Mouse (Mus musculus) brown adipose tissue, adult 24 weeks (tissue): ENCODE data around the gene Ppfibp1. TPM values are rescaled to one million over a fixed set of nuclear protein-coding genes. Genes with fewer than 3 reads are reported as not detected.
"Not testable (repeated sequence)": the region's sequence is repeated elsewhere in the genome, so short reads cannot be mapped to it uniquely, and the experiment has no call there.

Experiments
- H3K27ac ChIP-seq: fragments of 200-500 bp; replicated peaks from 2 replicates; pipeline ENCODE4 v1.5.1; 2012; ENCODE audit warnings: low read depth, mild to moderate bottlenecking, low read length
- H3K4me1 ChIP-seq: fragments of 200-500 bp; 2 replicates; pipeline ENCODE4 v1.6.1; 2012; ENCODE audit warnings: low read length, mixed read lengths; ENCODE audit not compliant: control insufficient read depth, insufficient read depth, insufficient read length
- H3K4me3 ChIP-seq: fragments of 200-500 bp; 2 replicates; pipeline ENCODE4 v1.5.1; 2012; ENCODE audit warnings: low read depth, mild to moderate bottlenecking, low read length, moderate library complexity; ENCODE audit not compliant: insufficient read depth
- polyA plus RNA-seq: library from polyadenylated mRNA; stranded (reverse); fragments of >200 nt; gene quantifications from 2 replicates; pipeline ENCODE4 v1.2.4, GENCODE M21; 2012; ENCODE audit not compliant: missing spikeins, insufficient read depth, insufficient read length

Gene Ppfibp1
- polyA plus RNA-seq = 23.7 and 25.4 TPM in 2 replicates

GRCm38 (mm10) chr6:146887958-146888659 lies at the start of gene Ppfibp1:
Ppfibp1 (plus strand) TSS chr6:146888487.
- Histone ChIP-seq H3K27ac (peak within 1 kb of the TSS; percentile 91), H3K4me1 (peaks cover 14% of the 10 kb centered on the region), H3K4me3 (peak within 1 kb of the TSS; percentile 95)

DNA sequence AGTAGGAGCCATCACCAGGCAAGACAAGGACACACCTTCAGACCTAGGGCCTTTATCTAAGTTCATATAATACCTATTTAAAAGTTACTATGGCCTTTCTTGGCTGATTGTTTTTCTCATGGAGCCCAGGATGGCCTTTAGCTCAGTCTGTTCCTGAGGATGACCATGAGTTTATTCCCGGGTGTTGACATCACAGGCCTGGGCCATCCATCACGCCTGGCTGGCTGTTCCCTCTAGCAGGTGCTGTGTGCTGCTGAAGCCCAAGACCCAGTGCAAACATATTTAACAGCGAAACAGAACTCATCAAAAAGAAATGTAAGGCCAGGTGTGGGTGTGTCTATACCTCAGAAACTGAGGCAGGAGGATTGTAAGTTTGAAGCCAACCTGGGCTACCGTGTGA lies 49.4 kb upstream of the Ppfibp1 start:
- Histone ChIP-seq H3K4me3 (no peak overlapping the region), H3K27ac (no peak overlapping the region), H3K4me1 (peaks cover 6% of the 10 kb centered on the region; the same call in 1 of the 2 replicates)

- Histone ChIP-seq H3K4me3 (no peak overlapping the region), H3K27ac (no peak overlapping the region), H3K4me1 (peaks cover 3% of the 10 kb centered on the region; the same call in 1 of the 2 replicates)
Observed at GRCm38 (mm10) chr6:146844867-146845266, 43.4 kb upstream of the Ppfibp1 start.

GRCm38 (mm10) chr6:146845347-146845746 lies 42.9 kb upstream of the Ppfibp1 start:
- no peaks in the 10 kb centered on the region for H3K4me1 ChIP-seq
- no peak overlapping the region for H3K27ac ChIP-seq
- H3K4me3 ChIP-seq = no peak overlapping the region

DNA sequence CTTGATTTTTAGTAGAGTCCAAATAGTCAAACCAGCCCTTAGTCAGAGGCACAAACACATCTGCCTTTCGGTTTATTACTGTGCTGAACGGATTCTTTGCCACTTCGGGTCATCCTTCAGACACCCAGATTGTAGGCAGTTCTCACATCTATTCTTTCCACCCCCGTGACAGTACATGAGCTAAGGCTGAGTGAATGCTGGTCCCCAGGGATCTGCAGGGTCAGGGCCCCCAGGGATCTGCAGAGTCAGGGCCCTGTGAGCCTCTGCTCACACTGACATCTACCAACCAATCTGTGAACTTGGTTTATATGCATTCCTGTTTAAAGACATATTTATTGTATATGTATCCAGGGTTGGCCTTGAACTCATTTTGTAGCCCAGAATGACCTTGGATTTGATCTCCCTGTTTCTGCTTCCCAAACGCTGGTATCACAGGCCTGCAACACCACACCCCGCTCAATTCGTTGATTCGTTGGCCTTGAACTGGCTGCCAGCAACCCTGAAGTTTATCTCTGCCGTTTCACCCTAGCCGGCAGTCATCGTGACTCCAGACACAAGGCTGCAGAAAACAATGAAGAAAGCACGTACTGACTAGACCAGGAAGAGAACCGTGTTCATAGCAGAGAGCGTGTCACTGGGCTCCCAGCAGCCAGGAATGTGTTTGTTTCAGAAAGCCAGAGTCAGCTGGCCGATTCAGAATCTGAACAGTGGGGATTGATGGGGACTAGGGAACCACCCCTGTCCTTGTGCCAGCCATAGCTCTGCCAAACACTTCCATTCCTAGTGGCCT lies 42.1 kb upstream of the Ppfibp1 start:
- no peak overlapping the region for H3K4me3 ChIP-seq
- no peak overlapping the region for H3K27ac ChIP-seq
- H3K4me1 ChIP-seq = no peaks in the 10 kb centered on the region

DNA sequence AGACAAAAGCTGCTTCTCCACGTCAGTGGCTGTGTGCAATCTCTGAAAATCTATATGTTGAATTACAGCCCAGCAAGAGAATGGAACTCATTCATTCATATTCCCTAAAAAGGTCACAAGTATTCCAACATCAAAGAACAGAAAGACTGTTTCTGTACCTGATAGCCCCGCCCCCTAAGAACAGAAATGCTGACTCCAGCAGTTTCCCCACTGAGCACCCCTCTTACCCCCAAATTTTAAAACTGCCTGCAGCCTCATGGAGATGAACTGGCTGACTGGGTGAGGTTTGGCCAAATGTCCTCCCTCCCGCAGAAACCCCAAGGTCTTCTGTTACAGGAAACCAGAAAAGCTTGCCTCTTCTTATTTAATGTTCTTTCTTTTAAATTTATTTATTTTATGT lies 40.9 kb upstream of the Ppfibp1 start:
- no peak overlapping the region for H3K4me3 ChIP-seq

DNA sequence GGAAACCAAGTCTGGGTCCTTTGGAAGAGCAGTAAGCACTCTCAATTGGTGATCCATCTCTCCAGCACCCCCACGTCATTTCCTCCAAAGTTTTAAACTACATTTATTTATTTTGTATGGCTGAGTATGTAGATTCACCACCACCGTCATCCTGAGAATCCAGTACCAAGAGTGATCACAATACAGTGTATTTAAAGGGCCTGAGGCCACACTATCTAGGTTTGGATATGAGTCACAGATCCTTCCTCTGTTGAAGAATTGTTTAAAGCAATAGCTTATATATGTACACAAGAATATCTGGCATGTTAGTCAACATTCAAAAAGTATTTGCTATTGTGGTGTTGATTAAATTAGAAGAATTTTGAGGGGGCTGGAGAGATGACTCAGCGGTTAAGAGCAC lies 40.0 kb upstream of the Ppfibp1 start:
- Histone ChIP-seq H3K27ac (no peak overlapping the region), H3K4me3 (no peak overlapping the region), H3K4me1 (no peaks in the 10 kb centered on the region)

More for the DNA sequence above, 40.9 kb upstream of the Ppfibp1 start:
- Histone ChIP-seq H3K4me1 (no peaks in the 10 kb centered on the region), H3K27ac (no peak overlapping the region)

DNA sequence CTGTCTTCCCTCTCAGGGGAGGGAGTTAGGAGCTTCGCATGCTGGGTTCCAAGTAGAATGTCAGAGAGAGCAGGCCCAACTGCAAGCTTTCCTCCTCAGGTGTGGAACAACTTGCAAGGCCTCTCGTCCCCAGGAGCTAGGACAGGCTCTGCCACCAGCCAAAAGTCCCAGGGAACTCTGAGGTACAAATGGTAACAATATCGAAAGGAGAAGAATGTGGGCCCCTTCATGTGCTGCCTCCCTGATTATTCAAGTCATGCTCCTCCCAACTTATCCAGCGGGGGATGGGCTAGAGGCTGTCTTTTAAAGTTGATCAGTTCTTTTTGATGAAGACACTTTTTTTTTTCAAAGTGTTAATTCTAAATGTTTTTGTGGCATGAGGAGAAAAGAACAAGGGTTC lies 38.2 kb upstream of the Ppfibp1 start, which contains the start of gene Smco2:
Gene Smco2 (plus strand): TSS at position 55 of the 400 bp plus-strand sequence.
- Histone ChIP-seq H3K27ac (no peak within 1 kb of the TSS), H3K4me3 (no peak within 1 kb of the TSS), H3K4me1 (no peaks in the 10 kb centered on the region)

GRCm38 (mm10) chr6:146851916-146852315 lies 36.4 kb upstream of the Ppfibp1 start:
- no peaks in the 10 kb centered on the region for H3K4me1 ChIP-seq
- no peak overlapping the region for H3K4me3 ChIP-seq
- H3K27ac ChIP-seq = no peak overlapping the region

- Histone ChIP-seq H3K27ac (no peak overlapping the region), H3K4me3 (no peak overlapping the region), H3K4me1 (no peaks in the 10 kb centered on the region)
Observed at GRCm38 (mm10) chr6:146852739-146853138, 35.5 kb upstream of the Ppfibp1 start.

DNA sequence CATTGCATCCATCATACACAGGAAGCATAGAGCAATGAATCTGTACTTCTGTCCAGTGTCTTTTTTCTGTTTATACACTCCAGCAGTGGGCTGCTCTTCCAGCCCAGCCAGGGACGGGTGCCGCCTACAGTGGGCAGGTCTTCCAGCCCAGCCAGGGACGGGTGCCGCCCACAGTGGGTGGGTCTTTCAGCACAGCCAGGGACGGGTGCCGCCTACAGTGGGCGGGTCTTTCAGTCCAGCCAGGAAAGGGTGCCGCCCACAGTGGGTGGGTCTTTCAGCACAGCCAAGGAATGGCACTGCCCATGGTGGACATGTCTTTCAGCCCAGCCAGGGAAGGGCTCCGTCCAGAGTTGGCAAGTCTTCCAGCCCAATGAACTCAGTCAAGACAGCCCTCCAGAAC lies 33.1 kb upstream of the Ppfibp1 start:
- Histone ChIP-seq H3K27ac (no peak overlapping the region), H3K4me3 (no peak overlapping the region), H3K4me1 (no peaks in the 10 kb centered on the region)

DNA sequence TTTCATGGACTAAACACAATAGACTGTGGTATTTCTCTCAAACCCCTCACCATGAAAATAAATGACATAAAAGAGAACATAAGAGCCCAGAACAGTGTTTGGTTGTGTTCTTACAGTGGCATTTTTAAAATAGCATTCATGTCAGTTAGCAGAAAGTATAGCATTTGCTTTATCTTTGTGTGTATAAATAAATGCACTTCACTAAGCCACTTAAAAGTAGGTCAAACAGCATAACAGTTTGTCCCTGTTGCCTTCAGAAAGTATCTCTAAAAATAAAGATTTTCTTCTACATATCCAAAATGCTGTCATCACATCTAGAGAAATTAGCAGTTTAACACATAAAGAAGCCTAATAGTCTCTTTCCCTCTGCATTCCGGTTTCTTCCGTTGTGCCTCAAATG lies 30.9 kb upstream of the Ppfibp1 start:
- H3K27ac ChIP-seq = no peak overlapping the region
- no peaks in the 10 kb centered on the region for H3K4me1 ChIP-seq
- H3K4me3 ChIP-seq = no peak overlapping the region

- no peak overlapping the region for H3K4me3 ChIP-seq
- H3K4me1 ChIP-seq = no peaks in the 10 kb centered on the region
- H3K27ac ChIP-seq = no peak overlapping the region
Observed at GRCm38 (mm10) chr6:146863154-146863553, 25.1 kb upstream of the Ppfibp1 start.

GRCm38 (mm10) chr6:146864370-146864769 lies 23.9 kb upstream of the Ppfibp1 start:
- not testable (repeated sequence) for H3K4me1 ChIP-seq, H3K27ac ChIP-seq, H3K4me3 ChIP-seq

DNA sequence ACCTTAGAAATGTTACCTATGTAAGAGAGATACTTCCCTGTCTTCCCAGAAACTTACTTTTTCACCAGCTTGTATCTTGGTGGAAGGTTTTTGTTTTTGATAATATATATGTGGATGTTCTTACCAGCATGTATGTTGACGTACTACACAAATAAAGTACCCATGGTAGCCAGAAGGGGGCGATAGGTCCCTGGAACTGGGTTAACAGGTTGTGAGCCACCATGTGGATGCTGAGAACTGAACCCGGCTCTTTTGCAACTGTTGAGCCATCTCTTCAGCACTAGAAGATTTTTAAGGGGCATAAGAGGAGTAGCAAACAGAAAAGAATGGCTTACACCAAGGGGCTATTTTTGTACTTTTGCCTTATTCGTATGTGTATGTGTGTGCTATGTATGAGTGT lies 22.6 kb upstream of the Ppfibp1 start:
- Histone ChIP-seq H3K4me1 (no peaks in the 10 kb centered on the region), H3K27ac (no peak overlapping the region), H3K4me3 (no peak overlapping the region)

DNA sequence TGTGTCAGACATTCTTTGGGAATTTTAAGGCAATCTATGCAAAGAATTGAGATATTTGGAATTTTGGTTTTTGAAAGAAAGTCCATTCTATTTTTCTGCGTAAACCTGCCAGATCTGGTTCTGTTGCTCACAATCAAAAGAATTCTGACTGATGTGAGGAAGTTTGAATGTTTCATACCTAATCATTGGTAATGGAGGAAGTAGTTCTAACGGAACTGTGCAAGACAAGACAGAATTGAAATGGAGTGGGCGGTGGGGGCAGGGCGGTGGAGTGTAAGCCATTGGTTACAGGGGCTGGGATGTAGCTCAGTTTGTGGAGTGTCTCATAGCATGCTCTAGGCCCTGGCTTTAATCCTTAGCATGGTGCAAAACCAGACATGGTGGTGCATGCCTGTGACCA lies 16.3 kb upstream of the Ppfibp1 start:
- Histone ChIP-seq H3K4me1 (no peaks in the 10 kb centered on the region), H3K27ac (no peak overlapping the region), H3K4me3 (no peak overlapping the region)
